Mouse (Mus musculus) spleen, postnatal 0 days (tissue): ENCODE measurements around the gene Olfr711. TPM values are rescaled to one million over a fixed set of nuclear protein-coding genes. Genes with fewer than 3 reads are reported as not detected.

Experiments used
- polyA plus RNA-seq: library from polyadenylated mRNA; unstranded; fragments of >200 nt; fragmentation: Nextera tagmentation; extraction: Ambion mirVana; gene quantifications from 2 replicates; pipeline ENCODE4 v1.2.1, GENCODE M21; 2015

The Olfr711 gene
- polyA plus RNA-seq: not detected in 2 replicates

DNA sequence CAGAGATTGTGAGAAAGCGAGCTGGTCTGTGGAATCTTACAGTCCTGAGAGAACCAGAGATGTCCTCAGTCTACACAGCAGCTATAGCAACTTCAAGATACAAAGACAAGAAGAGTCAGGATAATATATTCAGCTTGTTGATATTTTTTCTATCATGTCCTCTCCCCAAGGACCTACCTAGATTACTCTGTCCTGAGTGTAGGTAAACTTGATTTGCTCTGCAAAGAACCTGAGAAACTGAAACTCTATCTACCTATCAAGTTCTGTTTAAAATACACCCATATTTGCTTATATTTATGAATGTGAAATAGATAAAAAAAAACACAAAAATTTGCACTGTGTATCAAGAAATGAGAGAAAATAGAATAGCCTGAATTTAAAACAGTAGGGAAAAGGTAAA lies at the start of gene Olfr711:
Olfr711 (minus strand) TSS at position 101 of the 400 bp plus-strand sequence.

DNA sequence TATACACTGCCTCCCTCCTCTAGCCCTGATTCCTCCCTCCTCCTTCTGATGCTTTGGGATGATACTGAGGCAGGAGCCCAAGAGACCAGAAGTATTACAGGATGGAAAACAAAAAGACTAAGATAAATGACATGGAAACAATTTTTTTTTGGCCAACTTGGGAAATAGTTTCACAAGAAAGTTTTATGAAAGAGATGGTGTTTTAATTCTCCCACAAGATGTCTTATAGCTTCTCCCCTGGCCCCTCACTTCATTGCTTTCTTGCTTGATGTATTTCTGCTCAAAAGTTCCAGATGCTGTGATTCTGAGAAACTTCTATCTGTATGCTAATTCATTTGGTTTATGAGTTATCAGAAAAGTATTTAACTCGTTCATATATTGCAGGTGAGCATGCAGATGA lies 30.7 kb upstream of the Olfr711 start, which contains the start of gene Olfr2:
Olfr2 (minus strand) TSS at position 101 of the 400 bp plus-strand sequence.

DNA sequence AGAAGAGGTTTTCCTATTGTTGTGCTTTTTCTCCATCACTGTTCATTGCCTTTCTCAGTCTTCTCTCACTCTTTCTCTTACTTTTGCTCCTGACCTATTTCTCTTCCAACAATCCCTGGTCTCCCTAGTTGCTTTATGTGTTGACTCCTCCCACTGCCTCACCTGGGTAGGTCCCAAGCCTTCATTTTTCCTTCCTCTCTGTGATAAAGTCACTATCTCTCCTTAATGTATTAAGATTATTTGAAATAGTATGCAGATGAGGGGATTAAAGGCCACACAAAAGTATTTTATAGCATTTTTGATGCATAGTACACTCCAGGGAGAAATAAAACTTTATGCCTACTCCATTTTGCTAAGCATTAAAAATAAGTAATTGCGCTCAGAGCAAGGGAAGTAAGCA lies 11.4 kb downstream of the Olfr711 start, which contains the start of gene Olfr6:
Olfr6 (minus strand) TSS at position 101 of the 400 bp plus-strand sequence.

DNA sequence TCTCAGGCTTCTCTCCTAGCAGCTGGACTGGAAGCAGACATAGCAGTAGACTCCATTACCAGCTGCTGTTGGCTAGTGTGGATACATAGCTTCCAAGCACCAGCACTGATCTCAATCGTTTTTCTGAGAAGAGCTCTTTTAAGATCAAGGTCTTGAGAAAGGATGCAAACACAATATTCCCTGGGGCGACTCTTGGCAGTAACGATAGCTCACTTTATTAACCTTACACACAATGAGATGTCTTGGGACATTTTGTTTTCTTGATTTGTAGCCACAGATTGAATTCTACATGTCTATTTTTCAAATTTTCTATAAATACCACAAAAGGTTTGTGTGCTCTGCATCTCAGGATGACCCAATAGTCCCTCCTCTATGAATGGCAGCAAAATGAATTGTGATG lies 27.0 kb downstream of the Olfr711 start, which contains the start of gene Olfr710:
Olfr710 (minus strand) TSS at position 101 of the 400 bp plus-strand sequence.

DNA sequence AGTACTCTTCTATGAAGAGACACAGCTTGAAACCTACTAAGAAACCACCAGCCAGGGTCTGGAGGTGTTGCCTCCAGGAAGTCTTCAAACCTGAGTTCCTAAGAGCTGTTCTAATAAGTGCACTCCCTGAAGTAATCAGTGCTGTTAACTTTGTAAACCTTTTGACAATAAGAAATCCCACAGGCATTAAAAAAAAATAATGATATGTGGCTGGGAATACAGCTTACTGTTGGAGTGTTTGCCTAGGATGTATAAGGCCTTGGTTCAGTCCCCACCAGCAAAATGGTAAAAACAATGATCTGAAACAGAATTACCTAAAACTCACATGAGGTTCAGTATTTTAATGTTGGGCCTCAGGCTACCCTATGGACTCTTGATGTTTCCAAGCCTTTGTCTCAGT lies 43.1 kb downstream of the Olfr711 start, which contains the start of gene Olfr709-ps1:
Olfr709-ps1 (minus strand) TSS at position 101 of the 400 bp plus-strand sequence.

Other genes starting within 250 kb of the Olfr711 start
- not detected in 2 replicates for gene Olfr697, start 233.0 kb downstream of the Olfr711 start, polyA plus RNA-seq
- gene Olfr698, start 220.1 kb downstream of the Olfr711 start, polyA plus RNA-seq: not detected in 2 replicates
- gene Olfr699, start 182.3 kb downstream of the Olfr711 start, polyA plus RNA-seq: not detected in 2 replicates
- gene Olfr700, start 166.6 kb downstream of the Olfr711 start, polyA plus RNA-seq: not detected in 2 replicates
- 0.04 TPM in 1 of 2 replicates, not detected in the other for gene Olfr701, start 161.3 kb downstream of the Olfr711 start, polyA plus RNA-seq
- gene Olfr702, start 141.6 kb downstream of the Olfr711 start, polyA plus RNA-seq: not detected in 2 replicates
- not detected in 2 replicates for gene Olfr703, start 132.1 kb downstream of the Olfr711 start, polyA plus RNA-seq
- gene Olfr704, start 112.3 kb downstream of the Olfr711 start, polyA plus RNA-seq: not detected in 2 replicates
- gene Olfr705, start 98.6 kb downstream of the Olfr711 start, polyA plus RNA-seq: not detected in 2 replicates
- gene Olfr706, start 87.3 kb downstream of the Olfr711 start, polyA plus RNA-seq: not detected in 2 replicates
- not detected in 2 replicates for gene Olfr707, start 74.2 kb downstream of the Olfr711 start, polyA plus RNA-seq
- gene Olfr1532-ps1, start 67.5 kb downstream of the Olfr711 start, polyA plus RNA-seq: not detected in 2 replicates
- gene Olfr709-ps1, start 43.2 kb downstream of the Olfr711 start, polyA plus RNA-seq: not detected in 2 replicates
- gene Olfr710, start 27.1 kb downstream of the Olfr711 start, polyA plus RNA-seq: not detected in 2 replicates
- gene Olfr6, start 11.5 kb downstream of the Olfr711 start, polyA plus RNA-seq: not detected in 2 replicates
- not detected in 2 replicates for gene Olfr2, start 30.6 kb upstream of the Olfr711 start, polyA plus RNA-seq
- not detected in 2 replicates for gene Olfr713, start 55.7 kb upstream of the Olfr711 start, polyA plus RNA-seq
- gene Olfr714, start 95.5 kb upstream of the Olfr711 start, polyA plus RNA-seq: not detected in 2 replicates
- not detected in 2 replicates for gene Olfr17, start 117.8 kb upstream of the Olfr711 start, polyA plus RNA-seq
- gene Olfr715b, start 134.9 kb upstream of the Olfr711 start, polyA plus RNA-seq: not detected in 2 replicates
- not detected in 2 replicates for gene Olfr715, start 155.6 kb upstream of the Olfr711 start, polyA plus RNA-seq
- not detected in 2 replicates for gene Olfr716, start 162.9 kb upstream of the Olfr711 start, polyA plus RNA-seq
- not detected in 2 replicates for gene Nlrp14, start 191.5 kb upstream of the Olfr711 start, polyA plus RNA-seq
- not detected in 2 replicates for gene Rbmxl2, start 234.0 kb upstream of the Olfr711 start, polyA plus RNA-seq